ENCODE assay signal across 35 mouse cellular contexts in the genomic region with DNA sequence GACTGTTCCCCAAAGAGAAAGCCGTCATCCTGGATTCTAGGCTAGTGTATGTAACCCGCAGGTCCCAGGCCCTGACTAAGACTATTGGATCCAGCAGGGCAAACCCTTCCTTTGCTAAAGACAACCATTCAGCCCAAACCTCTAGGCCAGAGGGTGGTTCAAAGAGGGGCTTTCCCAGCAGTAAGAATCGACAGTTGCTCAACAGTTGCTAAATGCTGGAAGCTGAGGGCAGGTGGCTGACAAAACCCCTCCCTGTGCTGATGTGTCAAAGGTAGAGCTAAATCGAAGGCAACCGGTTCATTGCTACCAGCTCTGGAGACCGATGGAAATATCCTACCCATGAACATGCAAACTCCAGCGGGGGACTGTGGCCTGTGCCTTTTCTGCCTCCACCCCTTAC. TPM values are rescaled to one million over a fixed set of nuclear protein-coding genes. Genes with fewer than 3 reads are reported as not detected.
"Had no signal": no experiment of that assay in that cellular context is flagged by ENCODE, and none has a peak within 500 bp of the region (broad histone marks: within the 10 kb centered on the region; RNA-seq: fewer than 3 reads in every experiment).

No protein-coding gene starts in this region.

- ATAC-seq: hindbrain, embryonic 16.5 days; hindbrain, postnatal 0 days; inflammation-experienced regulatory T-cells, adult 6 months; intestine, embryonic 15.5 days; intestine, embryonic 16.5 days; intestine, postnatal 0 days had no signal

- H3K9me3 ChIP-seq: heart, embryonic 12.5 days; heart, embryonic 13.5 days; heart, embryonic 15.5 days; hindbrain, embryonic 10.5 days; hindbrain, embryonic 12.5 days; hindbrain, embryonic 13.5 days; hindbrain, embryonic 15.5 days; intestine, embryonic 15.5 days; kidney, embryonic 15.5 days had no signal

- H3K36me3 ChIP-seq: hindbrain, embryonic 13.5 days; hindbrain, embryonic 15.5 days; intestine, embryonic 15.5 days had no signal

- H3K9ac ChIP-seq: heart, embryonic 12.5 days; heart, embryonic 13.5 days; heart, embryonic 15.5 days; hindbrain, embryonic 12.5 days; hindbrain, embryonic 13.5 days; hindbrain, embryonic 14.5 days; hindbrain, embryonic 15.5 days; intestine, embryonic 15.5 days; kidney, embryonic 15.5 days had no signal

- H3K27me3 ChIP-seq: heart, embryonic 15.5 days; intestine, embryonic 15.5 days; kidney, embryonic 15.5 days had no signal

- H3K27ac ChIP-seq: heart, embryonic 13.5 days; heart, embryonic 15.5 days; hindbrain, embryonic 10.5 days; hindbrain, embryonic 12.5 days; hindbrain, embryonic 13.5 days; hindbrain, embryonic 14.5 days; hindbrain, embryonic 15.5 days; hindbrain, postnatal 0 days; intestine, embryonic 15.5 days; kidney, embryonic 15.5 days; kidney, postnatal 0 days; layer of hippocampus, adult 2 months; left cerebral cortex, adult 2 months had no signal

- DNase-seq: heart, postnatal 10 days; heart, postnatal 14 days; heart, postnatal 36 days; heart, postnatal 4 days; kidney, adult 11 months; kidney, adult 18-20 months; kidney, adult 2 months; kidney, adult 8-10 months; kidney, adult 9 months; kidney, postnatal 10 days; kidney, postnatal 14 days; kidney, postnatal 25 days; kidney, postnatal 36 days; kidney, postnatal 4 days; layer of hippocampus, adult 9-11 months; layer of hippocampus, postnatal 36 days had no signal

- H3K4me2 ChIP-seq: heart, embryonic 12.5 days; heart, embryonic 13.5 days; heart, embryonic 15.5 days; hindbrain, embryonic 12.5 days; hindbrain, embryonic 13.5 days; hindbrain, embryonic 14.5 days; hindbrain, embryonic 15.5 days; intestine, embryonic 15.5 days; kidney, embryonic 15.5 days had no signal

- H3K4me3 ChIP-seq: heart, embryonic 12.5 days; heart, embryonic 13.5 days; heart, embryonic 15.5 days; hindbrain, embryonic 10.5 days; hindbrain, embryonic 12.5 days; hindbrain, embryonic 13.5 days; hindbrain, embryonic 15.5 days; intestine, embryonic 15.5 days; kidney, embryonic 15.5 days; layer of hippocampus, adult 2 months; left cerebral cortex, adult 2 months had no signal

RNA-seq across cellular contexts. Expression of a gene that starts 25.6 kb away (rescaled TPM):
- total RNA-seq: hematopoietic stem cell, adult 5-6 weeks had no signal
- polyA plus RNA-seq: inflammation-experienced regulatory T-cells, adult 6 months had no signal
